Mouse (Mus musculus): ENCODE results near the gene Vmn1r12. TPM values are rescaled to one million over a fixed set of nuclear protein-coding genes. Genes with fewer than 3 reads are reported as not detected.
"Not testable (repeated sequence)": the region's sequence is repeated elsewhere in the genome, so short reads cannot be mapped to it uniquely, and the experiment has no call there.

Vmn1r12 gene
- polyA plus RNA-seq (2014; fragmentation: Nextera tagmentation; extraction: Ambion mirVana), result not detected in 2 replicates

DNA sequence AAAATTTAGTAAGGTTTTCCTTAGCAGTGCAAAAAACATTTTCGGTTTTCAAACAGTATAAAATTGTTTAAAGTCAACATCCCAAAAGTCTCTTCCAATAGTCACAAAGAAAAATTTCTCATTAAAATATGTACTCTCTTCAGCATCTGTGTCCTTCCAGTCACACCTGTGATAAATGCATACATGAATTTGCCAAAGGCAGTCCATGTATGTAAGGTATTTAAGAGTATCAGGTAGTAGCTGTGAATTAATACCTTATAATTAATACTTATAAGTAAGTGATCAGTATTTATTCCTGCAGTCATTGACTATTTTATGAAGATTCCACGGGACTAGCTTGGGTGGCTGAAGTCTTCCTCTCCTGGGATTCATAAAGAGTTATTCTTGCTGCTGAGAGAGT is at the start of gene Vmn1r12:
Gene Vmn1r12, plus strand, starts transcription at position 301 of the 400 bp plus-strand sequence.
- Histone ChIP-seq H3K36me3 (ENCODE audit: control insufficient read depth, insufficient read depth, low read length) (no peaks in the 10 kb centered on the region), H3K27me3 (ENCODE audit: control insufficient read depth, insufficient read depth, low read length) (no peaks in the 10 kb centered on the region), H3K27ac (ENCODE audit: low read depth, low read length) (no peak within 1 kb of the TSS), H3K4me1 (ENCODE audit: control insufficient read depth, insufficient read depth, low read length) (no peaks in the 10 kb centered on the region), H3K4me2 (no peak within 1 kb of the TSS), H3K4me3 (ENCODE audit: low read depth, low read length) (no peak within 1 kb of the TSS), H3K9me3 (replicated peaks; ENCODE audit: control insufficient read depth, low read length) (no peaks in the 10 kb centered on the region), H3K9ac (ENCODE audit: low read depth, low read length) (no peak within 1 kb of the TSS)
- WGBS (ENCODE audit: insufficient replicate concordance), result 70% methylated on average over 2 of the region's 2 CpGs
- no peak for ATAC-seq (replicated peaks; ENCODE audit: insufficient number of reproducible peaks, low FRiP score, low TSS enrichment)

DNA sequence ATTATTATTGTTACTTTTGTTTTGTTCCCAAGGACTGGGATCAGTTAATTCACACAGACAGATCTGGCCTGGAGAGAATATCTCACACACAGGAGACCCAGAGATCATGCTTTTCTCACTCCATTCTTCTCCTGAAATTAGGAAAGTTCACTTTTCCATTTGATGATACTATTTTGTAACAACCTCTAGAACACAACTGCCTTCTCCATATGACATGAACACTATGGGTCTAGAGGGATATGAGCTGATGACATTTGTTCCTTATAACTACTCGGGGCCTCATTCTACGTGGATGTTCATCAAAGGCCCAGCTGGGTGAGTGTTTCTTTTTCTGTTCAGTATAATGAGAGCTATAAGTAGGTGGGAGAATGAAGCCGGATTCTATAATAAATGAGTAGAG is 47.6 kb upstream of the Vmn1r12 start, which contains the start of gene Vmn1r10:
Gene Vmn1r10, plus strand, starts transcription at position 301 of the 400 bp plus-strand sequence.
- Histone ChIP-seq H3K9ac (ENCODE audit: low read depth, low read length) (no peak within 1 kb of the TSS), H3K4me2 (no peak within 1 kb of the TSS), H3K27ac (ENCODE audit: low read depth, low read length) (no peak within 1 kb of the TSS), H3K4me1 (ENCODE audit: control insufficient read depth, insufficient read depth, low read length) (no peaks in the 10 kb centered on the region), H3K9me3 (replicated peaks; ENCODE audit: control insufficient read depth, low read length) (no peaks in the 10 kb centered on the region), H3K27me3 (ENCODE audit: control insufficient read depth, insufficient read depth, low read length) (no peaks in the 10 kb centered on the region), H3K4me3 (ENCODE audit: low read depth, low read length) (no peak within 1 kb of the TSS), H3K36me3 (ENCODE audit: control insufficient read depth, insufficient read depth, low read length) (no peaks in the 10 kb centered on the region)
- 77% methylated on average over 3 of the region's 3 CpGs for WGBS (ENCODE audit: insufficient replicate concordance)
- ATAC-seq (replicated peaks; ENCODE audit: insufficient number of reproducible peaks, low FRiP score, low TSS enrichment), result no peak

DNA sequence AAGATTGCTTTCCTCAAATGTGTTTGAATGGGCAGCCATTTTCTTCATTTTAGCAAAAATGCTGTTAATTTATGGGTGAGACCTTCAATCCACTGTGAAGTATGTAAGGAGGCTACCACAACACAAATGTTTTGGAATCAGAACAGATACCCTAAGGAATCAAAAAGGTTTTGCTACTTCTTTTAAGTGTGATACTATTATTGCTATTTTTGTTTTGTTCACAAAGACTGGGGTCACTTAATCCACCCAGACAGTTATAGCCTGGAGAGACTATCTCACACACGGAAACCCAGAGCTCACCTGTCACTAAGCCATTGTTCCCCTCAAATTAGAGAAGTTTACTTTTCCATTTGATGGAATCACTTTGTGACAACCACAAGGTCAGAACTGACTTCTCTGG is 23.6 kb upstream of the Vmn1r12 start, which contains the start of gene Vmn1r11:
Gene Vmn1r11, plus strand, starts transcription at position 301 of the 400 bp plus-strand sequence.
- Histone ChIP-seq H3K4me3 (ENCODE audit: low read depth, low read length) (no peak within 1 kb of the TSS), H3K4me2 (no peak within 1 kb of the TSS), H3K36me3 (ENCODE audit: control insufficient read depth, insufficient read depth, low read length) (no peaks in the 10 kb centered on the region), H3K4me1 (ENCODE audit: control insufficient read depth, insufficient read depth, low read length) (no peaks in the 10 kb centered on the region), H3K27ac (ENCODE audit: low read depth, low read length) (no peak within 1 kb of the TSS), H3K9ac (ENCODE audit: low read depth, low read length) (no peak within 1 kb of the TSS), H3K9me3 (replicated peaks; ENCODE audit: control insufficient read depth, low read length) (no peaks in the 10 kb centered on the region), H3K27me3 (ENCODE audit: control insufficient read depth, insufficient read depth, low read length) (no peaks in the 10 kb centered on the region)
- 68% methylated on average over 1 of the region's 1 CpGs for WGBS (ENCODE audit: insufficient replicate concordance)
- no peak for ATAC-seq (replicated peaks; ENCODE audit: insufficient number of reproducible peaks, low FRiP score, low TSS enrichment)

DNA sequence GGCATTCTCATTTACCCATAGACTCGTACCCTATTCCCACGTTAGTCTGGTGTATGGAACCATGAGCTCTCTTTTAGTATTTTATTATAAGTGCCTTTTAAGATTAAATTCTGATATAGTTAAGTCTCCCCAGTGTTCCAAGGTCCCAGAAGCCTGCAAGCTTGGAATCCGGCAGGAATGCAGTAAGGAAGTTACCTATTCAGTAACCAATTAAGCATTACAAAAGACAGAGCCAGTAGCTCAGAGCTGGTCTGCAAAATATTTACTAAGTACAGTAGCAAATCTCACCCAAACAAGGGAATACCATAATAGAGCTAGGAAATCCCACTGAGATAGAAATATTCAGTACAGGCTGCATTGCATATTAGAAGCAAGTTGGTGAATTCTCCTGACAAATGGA is 33.3 kb downstream of the Vmn1r12 start:
- WGBS (ENCODE audit: insufficient replicate concordance), result 69% methylated on average over 3 of the region's 3 CpGs
- not testable (repeated sequence) for H3K4me3 ChIP-seq (ENCODE audit: low read depth, low read length); H3K9ac ChIP-seq (ENCODE audit: low read depth, low read length); H3K27me3 ChIP-seq (ENCODE audit: control insufficient read depth, insufficient read depth, low read length); H3K9me3 ChIP-seq (replicated peaks; ENCODE audit: control insufficient read depth, low read length); H3K36me3 ChIP-seq (ENCODE audit: control insufficient read depth, insufficient read depth, low read length); H3K4me2 ChIP-seq; ATAC-seq (replicated peaks; ENCODE audit: insufficient number of reproducible peaks, low FRiP score, low TSS enrichment); H3K4me1 ChIP-seq (ENCODE audit: control insufficient read depth, insufficient read depth, low read length); H3K27ac ChIP-seq (ENCODE audit: low read depth, low read length)

- H3K9ac ChIP-seq (ENCODE audit: low read depth, low read length); H3K4me1 ChIP-seq (ENCODE audit: control insufficient read depth, insufficient read depth, low read length); H3K27me3 ChIP-seq (ENCODE audit: control insufficient read depth, insufficient read depth, low read length); H3K27ac ChIP-seq (ENCODE audit: low read depth, low read length); H3K4me2 ChIP-seq; H3K36me3 ChIP-seq (ENCODE audit: control insufficient read depth, insufficient read depth, low read length); ATAC-seq (replicated peaks; ENCODE audit: insufficient number of reproducible peaks, low FRiP score, low TSS enrichment); H3K9me3 ChIP-seq (replicated peaks; ENCODE audit: control insufficient read depth, low read length); H3K4me3 ChIP-seq (ENCODE audit: low read depth, low read length): not testable (repeated sequence)
- WGBS (ENCODE audit: insufficient replicate concordance), result 78% methylated on average over 1 of the region's 1 CpGs
These were observed 46.3 kb downstream of the Vmn1r12 start, which contains the start of gene Vmn1r13 for GRCm38 (mm10) chr6:57202990-57203389. Vmn1r13 (plus strand) TSS chr6:57203290.

Other genes with a start within 250 kb of the Vmn1r12 start
- 79.1 and 82.5 TPM in 2 replicates for gene Nt5c3, start 233.0 kb upstream of the Vmn1r12 start, polyA plus RNA-seq (2014; fragmentation: Nextera tagmentation; extraction: Ambion mirVana)
- gene Vmn1r4, start 232.9 kb upstream of the Vmn1r12 start, polyA plus RNA-seq (2014; fragmentation: Nextera tagmentation; extraction: Ambion mirVana), result 0.20 and 0.21 TPM in 2 replicates
- gene Vmn1r5, start 186.6 kb upstream of the Vmn1r12 start, polyA plus RNA-seq (2014; fragmentation: Nextera tagmentation; extraction: Ambion mirVana), result not detected in 2 replicates
- not detected in 2 replicates for gene Vmn1r6, start 159.7 kb upstream of the Vmn1r12 start, polyA plus RNA-seq (2014; fragmentation: Nextera tagmentation; extraction: Ambion mirVana)
- not detected in 2 replicates for gene Vmn1r7, start 131.6 kb upstream of the Vmn1r12 start, polyA plus RNA-seq (2014; fragmentation: Nextera tagmentation; extraction: Ambion mirVana)
- gene Vmn1r8, start 124.6 kb upstream of the Vmn1r12 start, polyA plus RNA-seq (2014; fragmentation: Nextera tagmentation; extraction: Ambion mirVana), result not detected in 2 replicates
- gene Vmn1r9, start 90.1 kb upstream of the Vmn1r12 start, polyA plus RNA-seq (2014; fragmentation: Nextera tagmentation; extraction: Ambion mirVana), result not detected in 2 replicates
- not detected in 2 replicates for gene Vmn1r10, start 47.5 kb upstream of the Vmn1r12 start, polyA plus RNA-seq (2014; fragmentation: Nextera tagmentation; extraction: Ambion mirVana)
- not detected in 2 replicates for gene Vmn1r11, start 23.5 kb upstream of the Vmn1r12 start, polyA plus RNA-seq (2014; fragmentation: Nextera tagmentation; extraction: Ambion mirVana)
- gene Vmn1r13, start 46.4 kb downstream of the Vmn1r12 start, polyA plus RNA-seq (2014; fragmentation: Nextera tagmentation; extraction: Ambion mirVana), result not detected in 2 replicates
- gene Vmn1r14, start 74.8 kb downstream of the Vmn1r12 start, polyA plus RNA-seq (2014; fragmentation: Nextera tagmentation; extraction: Ambion mirVana), result not detected in 2 replicates
- not detected in 2 replicates for gene Vmn1r15, start 101.0 kb downstream of the Vmn1r12 start, polyA plus RNA-seq (2014; fragmentation: Nextera tagmentation; extraction: Ambion mirVana)
- not detected in 2 replicates for gene Vmn1r16, start 172.6 kb downstream of the Vmn1r12 start, polyA plus RNA-seq (2014; fragmentation: Nextera tagmentation; extraction: Ambion mirVana)
- gene Vmn1r17, start 206.8 kb downstream of the Vmn1r12 start, polyA plus RNA-seq (2014; fragmentation: Nextera tagmentation; extraction: Ambion mirVana), result not detected in 2 replicates
- gene Vmn1r18, start 238.9 kb downstream of the Vmn1r12 start, polyA plus RNA-seq (2014; fragmentation: Nextera tagmentation; extraction: Ambion mirVana), result not detected in 2 replicates
- gene Vmn1r19, start 246.9 kb downstream of the Vmn1r12 start, polyA plus RNA-seq (2014; fragmentation: Nextera tagmentation; extraction: Ambion mirVana), result not detected in 2 replicates